Mouse (Mus musculus): ENCODE data around the gene Vmn1r206.
"Not testable (repeated sequence)": the region's sequence is repeated elsewhere in the genome, so short reads cannot be mapped to it uniquely, and the experiment has no call there.

GRCm38 (mm10) chr13:22624151-22624550 is at the start of gene Vmn1r206:
- TF ChIP-seq E2F4 (IDR thresholded peaks at IDR 0.05; ENCODE audit: insufficient read depth); CEBPB (IDR thresholded peaks at IDR 0.05; ENCODE audit: insufficient read depth, poor library complexity, severe bottlenecking); USF1 (IDR thresholded peaks at IDR 0.05; ENCODE audit: low read depth); MYOD1 (IDR thresholded peaks at IDR 0.05; ENCODE audit: control insufficient read depth in 1 of 3, insufficient read length in 2 of 3, low read depth in 2 of 3); MAX (IDR thresholded peaks at IDR 0.05; ENCODE audit: low read depth); POLR2A (IDR thresholded peaks at IDR 0.05; ENCODE audit: insufficient read length, low read depth); TCF12 (IDR thresholded peaks at IDR 0.05; ENCODE audit: insufficient read depth, poor library complexity, severe bottlenecking); TCF3 (IDR thresholded peaks at IDR 0.05; ENCODE audit: insufficient read length, low read depth); POLR2AphosphoS2 (IDR thresholded peaks at IDR 0.05; ENCODE audit: insufficient read length, low read depth); MYOG (IDR thresholded peaks at IDR 0.05; ENCODE audit: control insufficient read depth in 1 of 3, insufficient read depth in 1 of 3, insufficient read length in 2 of 3, low read depth in 2 of 3); SRF (IDR thresholded peaks at IDR 0.05; ENCODE audit: control insufficient read depth, insufficient read length, low read depth); REST (IDR thresholded peaks at IDR 0.05; ENCODE audit: insufficient read depth, insufficient read length): not testable (repeated sequence)
